Mouse (Mus musculus) CH12.LX (cell line): ENCODE measurements around the gene Ercc5.

Experiments
- CTCF ChIP-seq, 2 experiments: IDR thresholded peaks in 1 of 2; conservative IDR thresholded peaks in 1 of 2; 2 replicates each; pipeline ENCODE4 v1.5.1; 2011 to 2012; ENCODE audit warnings: low read depth in 2 of 2, low read length in 2 of 2, improper control_type of control experiment in 1 of 2, inconsistent platforms in 1 of 2, mild to moderate bottlenecking in 1 of 2, moderate library complexity in 1 of 2
- HCFC1 ChIP-seq: IDR thresholded peaks from 2 replicates; pipeline ENCODE4 v1.6.1; 2012; ENCODE audit warnings: low read depth, mild to moderate bottlenecking, inconsistent platforms, low read length, improper control_type of control experiment
- POLR2A ChIP-seq: IDR thresholded peaks from 2 replicates; pipeline ENCODE4 v1.6.1; 2011; ENCODE audit warnings: low read depth, mild to moderate bottlenecking, improper control_type of control experiment, low read length
- ZNF384 ChIP-seq: IDR thresholded peaks from 2 replicates; pipeline ENCODE4 v1.6.1; 2012; ENCODE audit warnings: low read depth, low read length, improper control_type of control experiment, inconsistent platforms

DNA sequence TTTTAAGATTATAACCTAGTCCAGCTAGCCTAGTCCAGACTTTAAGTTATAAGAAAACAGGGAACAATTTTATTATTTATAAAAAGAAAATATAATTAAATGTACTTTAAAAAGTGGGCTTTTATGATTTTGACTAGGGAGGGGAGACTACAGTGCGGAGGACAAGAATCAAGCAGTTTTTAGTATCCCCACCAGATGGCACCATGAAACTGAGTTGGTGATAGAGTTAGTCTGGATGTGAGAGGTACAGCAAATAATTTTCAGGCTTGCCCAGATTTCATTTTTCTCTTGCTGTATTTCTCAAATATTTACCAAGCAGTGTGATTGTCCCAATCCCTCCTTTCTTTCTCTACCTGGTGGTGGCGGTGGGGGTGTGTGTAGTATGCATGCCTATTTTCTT, 81.5 kb downstream of the Ercc5 start:
- TF ChIP-seq CTCF (conservative IDR thresholded peaks at IDR 0.05 in 1 of 2, IDR thresholded peaks at IDR 0.05 in 1 of 2; ENCODE audit: low read depth in 2 of 2, low read length in 2 of 2) (peak; percentile 9 to 76; a peak in 3 of 4 replicates), HCFC1 (no peak), ZNF384 (no peak), POLR2A (no peak)
